Mouse (Mus musculus): ENCODE measurements around the gene Tgds.

GRCm38 (mm10) chr14:118131931-118132641 is 469 bp downstream of the Tgds start:
- TF ChIP-seq POLR2AphosphoS5 (IDR thresholded peaks at IDR 0.05; ENCODE audit: insufficient replicate concordance, low read depth, low read length) (no peak), CTCF (IDR thresholded peaks at IDR 0.05; ENCODE audit: low read depth, low read length) (no peak), TAL1 (conservative IDR thresholded peaks at IDR 0.05; ENCODE audit: low read depth, low read length) (no peak), GATA1 (IDR thresholded peaks at IDR 0.05; ENCODE audit: borderline replicate concordance, low read length) (no peak)
